Comparison of ENCODE assay signal across 1 mouse cellular context in the genomic region with DNA sequence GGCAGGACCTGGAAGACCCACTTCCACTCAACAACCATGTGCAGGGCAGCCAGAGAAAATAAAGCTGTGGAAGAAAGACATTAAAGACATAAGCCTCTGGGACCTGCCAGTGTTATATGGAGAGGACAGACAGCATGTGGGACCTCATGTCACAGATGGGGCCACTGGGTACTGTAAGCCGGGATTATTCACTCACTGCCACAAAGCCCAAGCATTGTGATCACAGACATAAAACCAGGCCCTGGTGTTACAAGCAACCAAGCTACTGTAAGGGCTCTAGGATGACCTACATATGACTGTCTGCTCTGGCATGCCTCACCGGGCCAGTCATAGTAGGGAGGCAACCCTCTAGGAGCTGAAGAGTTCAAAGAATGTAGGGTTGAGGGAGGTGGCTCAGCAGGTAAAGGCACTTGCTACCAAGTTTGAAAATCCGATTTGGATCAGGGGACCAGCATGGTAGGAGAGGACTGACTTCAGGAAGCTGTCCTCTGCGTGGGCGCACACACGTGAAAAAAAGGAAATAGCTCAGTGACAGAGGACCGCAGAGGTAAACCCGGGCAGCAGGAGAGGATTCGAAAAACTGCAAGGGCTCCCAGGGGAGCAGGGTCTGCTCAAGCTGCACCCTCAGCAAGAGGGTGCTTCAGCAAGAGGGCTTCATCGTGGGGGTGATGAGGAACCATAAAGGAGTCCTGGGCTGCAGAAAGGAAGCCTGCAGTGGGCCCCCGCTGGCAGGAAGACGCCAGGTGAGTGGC.
TF ChIP-seq lines count a peak whose summit lies in the region.

No protein-coding gene starts in this region.

TF ChIP-seq in ES-E14, 5 proteins besides CTCF, POLR2A, EP300 and RAD21 (continued from another document):
- TF ChIP-seq ZC3H11A (IDR thresholded peaks at IDR 0.05; ENCODE audit: borderline replicate concordance, low read depth, low read length) (no peak), MAFK (IDR thresholded peaks at IDR 0.05; ENCODE audit: insufficient read depth, low read depth, low read length) (no peak), CHD2 (IDR thresholded peaks at IDR 0.05; ENCODE audit: low read depth, low read length) (no peak), ZNF384 (IDR thresholded peaks at IDR 0.05; ENCODE audit: low read depth, low read length) (no peak)
